8 mouse cellular contexts compared by ENCODE assay signal in the genomic region with DNA sequence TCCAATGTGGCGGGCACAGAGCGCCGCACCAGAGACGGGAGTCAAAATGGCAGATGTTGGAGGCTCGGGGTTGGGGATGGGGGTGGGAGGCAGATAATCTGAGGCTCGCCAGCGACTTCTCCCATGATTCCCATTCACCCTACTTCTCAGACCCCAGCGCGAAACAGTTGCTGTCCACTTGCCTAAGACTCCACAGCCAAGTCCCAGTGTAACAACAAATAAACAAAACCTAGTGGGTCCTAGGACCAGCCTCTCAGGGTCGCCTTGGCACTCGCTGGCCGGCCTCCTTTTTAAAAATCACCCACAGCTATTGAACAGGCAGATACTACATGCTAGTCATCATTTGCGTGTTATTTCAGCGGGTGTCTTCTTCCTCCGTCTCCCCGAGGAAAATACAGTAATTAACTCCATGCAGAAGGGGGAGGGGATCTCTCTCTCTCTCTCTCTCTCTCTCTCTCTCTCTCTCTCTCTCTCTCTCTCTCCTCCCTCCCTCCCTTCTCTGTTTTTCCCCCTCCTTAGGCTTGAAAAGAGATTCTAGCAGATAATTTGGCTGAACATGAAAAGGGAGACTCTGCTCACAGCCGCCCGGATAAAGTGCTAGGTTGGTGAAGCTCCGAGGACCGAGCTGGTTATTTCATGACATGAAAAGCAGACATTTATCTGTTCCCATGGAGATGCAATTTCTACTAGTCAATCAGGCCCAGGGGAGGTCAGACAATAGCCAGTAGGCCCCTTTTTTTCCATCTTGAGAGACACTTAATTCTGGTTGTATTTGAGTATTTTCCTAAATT.
DNase-seq lines count a peak whose midpoint lies in the region; ATAC-seq lines count a peak whose summit lies in the region.

No protein-coding gene starts in this region.

- H3K4me1 ChIP-seq in kidney, embryonic 16.5 days (ENCODE audit: insufficient read depth, low read length), result peaks cover 50% of the 10 kb centered on the region
- peaks cover 27% of the 10 kb centered on the region for H3K4me1 ChIP-seq in heart, embryonic 11.5 days (ENCODE audit: control insufficient read depth, insufficient read depth, low read length)
- peaks cover 65% of the 10 kb centered on the region for H3K4me1 ChIP-seq in neural tube, embryonic 13.5 days (replicated peaks)

- peak overlapping the region; percentile 46 for H3K4me3 ChIP-seq in kidney, embryonic 16.5 days (ENCODE audit: low read length)
- H3K4me3 ChIP-seq in heart, embryonic 11.5 days (ENCODE audit: low read depth, low read length), result peak overlapping the region; percentile 46
- H3K4me3 ChIP-seq in neural tube, embryonic 13.5 days, result peak overlapping the region; percentile 33

- ATAC-seq in kidney, embryonic 16.5 days (ENCODE audit: low FRiP score, low TSS enrichment), result no peak
- no peak for ATAC-seq in heart, embryonic 11.5 days (replicated peaks; ENCODE audit: insufficient number of reproducible peaks, low FRiP score, low TSS enrichment)
- no peak for ATAC-seq in neural tube, embryonic 13.5 days (ENCODE audit: low read depth)

- no peak for DNase-seq in kidney, adult 8-10 months
- DNase-seq in T-cell, adult 2 months (ENCODE audit: low spot score), result peak; percentile 22
- peak; percentile 34 for DNase-seq in liver
- no peak for DNase-seq in cerebellum, adult 11-12 months
- no peak for DNase-seq in cerebellum, adult 9-11 months

- H3K9me3 ChIP-seq in kidney, embryonic 16.5 days (ENCODE audit: low read length), result peaks cover 5% of the 10 kb centered on the region
- 0 out of 2 replicates have a peak, but pooled peaks cover 3% of the 10 kb centered on the region for H3K9me3 ChIP-seq in heart, embryonic 11.5 days (replicated peaks; ENCODE audit: control insufficient read depth, low read length)
- no peaks in the 10 kb centered on the region for H3K9me3 ChIP-seq in neural tube, embryonic 13.5 days

- peak overlapping the region; percentile 68 for H3K9ac ChIP-seq in kidney, embryonic 16.5 days (replicated peaks; ENCODE audit: low read length)
- H3K9ac ChIP-seq in heart, embryonic 11.5 days (ENCODE audit: low read depth, low read length), result peak overlapping the region; percentile 73
- peak overlapping the region; percentile 66 for H3K9ac ChIP-seq in neural tube, embryonic 13.5 days

- no peaks in the 10 kb centered on the region for H3K36me3 ChIP-seq in kidney, embryonic 16.5 days (ENCODE audit: insufficient read depth, low read length)
- H3K36me3 ChIP-seq in heart, embryonic 11.5 days (ENCODE audit: control insufficient read depth, insufficient read depth, low read length), result no peaks in the 10 kb centered on the region
- no peaks in the 10 kb centered on the region for H3K36me3 ChIP-seq in neural tube, embryonic 13.5 days

- H3K27me3 ChIP-seq in kidney, embryonic 16.5 days (ENCODE audit: insufficient read depth, low read length), result no peaks in the 10 kb centered on the region
- no peaks in the 10 kb centered on the region for H3K27me3 ChIP-seq in heart, embryonic 11.5 days (ENCODE audit: control insufficient read depth, insufficient read depth, low read length)
- no peaks in the 10 kb centered on the region for H3K27me3 ChIP-seq in neural tube, embryonic 13.5 days

- peak overlapping the region; percentile 87 for H3K27ac ChIP-seq in kidney, embryonic 16.5 days (ENCODE audit: low read length)
- H3K27ac ChIP-seq in heart, embryonic 11.5 days (ENCODE audit: low read depth, low read length), result peak overlapping the region; percentile 84
- peak overlapping the region; percentile 94 for H3K27ac ChIP-seq in neural tube, embryonic 13.5 days (replicated peaks)

- 4% methylated on average over 20 of the region's 20 CpGs for WGBS in kidney, embryonic 16.5 days
- 3% methylated on average over 20 of the region's 20 CpGs for WGBS in heart, embryonic 11.5 days (ENCODE audit: insufficient replicate concordance)
- WGBS in neural tube, embryonic 13.5 days, result 3% methylated on average over 20 of the region's 20 CpGs

- H3K4me2 ChIP-seq in kidney, embryonic 16.5 days (replicated peaks; ENCODE audit: low read depth, low read length), result peak overlapping the region; percentile 75
- H3K4me2 ChIP-seq in heart, embryonic 11.5 days, result peak overlapping the region; percentile 91
- H3K4me2 ChIP-seq in neural tube, embryonic 13.5 days, result peak overlapping the region; percentile 60

Comparison
In these comparisons a context has a peak if more than half of its experiments do, and no peak if none do; other contexts are left out.
1. DNase-seq: peak in T-cell, adult 2 months (single experiment) and liver (single experiment); none in kidney, adult 8-10 months (0 of 2), cerebellum, adult 11-12 months (single experiment) and cerebellum, adult 9-11 months (single experiment).
2. Peak in every context shown above with its lines, with median percentiles within 50 percentile points of each other: H3K27ac ChIP-seq, H3K4me2 ChIP-seq, H3K4me3 ChIP-seq and H3K9ac ChIP-seq.